Mouse (Mus musculus): ENCODE results near the gene Vsir. TPM values are rescaled to one million over a fixed set of nuclear protein-coding genes. Genes with fewer than 3 reads are reported as not detected.

Vsir gene
- polyA plus RNA-seq, 1 experiment from 2014 or later = 4.9 TPM

DNA sequence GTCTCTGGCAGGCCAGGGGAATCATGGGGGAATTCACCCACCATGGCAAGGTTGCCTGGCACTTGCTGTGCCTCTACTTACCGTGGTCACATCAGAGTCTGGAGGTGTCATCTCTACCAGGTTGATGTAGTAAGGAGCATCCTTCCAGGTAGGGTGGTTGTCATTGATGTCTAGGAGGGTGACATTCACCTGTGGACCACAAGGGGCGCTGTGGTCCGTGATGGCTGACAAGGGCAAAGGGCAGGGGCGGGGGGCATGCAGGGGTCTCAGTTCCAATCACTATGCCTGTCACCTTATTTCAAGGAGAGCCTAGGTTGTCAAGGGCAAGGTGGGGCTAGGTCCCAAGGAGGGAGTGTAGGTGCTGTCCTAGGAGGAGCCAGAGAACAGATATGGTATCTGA is 73.0 kb downstream of the Vsir start:
- H3K4me1 ChIP-seq (ENCODE audit: control insufficient read depth, insufficient read depth, low read length) = no peaks in the 10 kb centered on the region
- no peak overlapping the region for H3K4me3 ChIP-seq (ENCODE audit: low read depth, low read length)
- H3K36me3 ChIP-seq (ENCODE audit: control insufficient read depth, insufficient read depth, low read length) = no peaks in the 10 kb centered on the region
- WGBS = 31% methylated on average over 4 of the region's 4 CpGs
- no peak overlapping the region for H3K9ac ChIP-seq (replicated peaks; ENCODE audit: low read depth, low read length)
- no peak for ATAC-seq (ENCODE audit: insufficient number of reproducible peaks, insufficient read depth, low FRiP score, low read depth)
- no peak overlapping the region for H3K27ac ChIP-seq (ENCODE audit: low read length)
- no peak overlapping the region for H3K4me2 ChIP-seq (replicated peaks; ENCODE audit: low read depth, low read length)
- H3K9me3 ChIP-seq (ENCODE audit: control insufficient read depth, low read depth, low read length) = no peaks in the 10 kb centered on the region
- H3K27me3 ChIP-seq (ENCODE audit: control insufficient read depth, insufficient read depth, low read length) = no peaks in the 10 kb centered on the region

Other genes starting within 250 kb of the Vsir start
- gene Spock2, start 240.6 kb upstream of the Vsir start, polyA plus RNA-seq (2014; fragmentation: Nextera tagmentation; extraction: Ambion mirVana) = 3.8 and 5.7 TPM in 2 replicates
- gene Chst3, start 127.6 kb upstream of the Vsir start, polyA plus RNA-seq (2014; fragmentation: Nextera tagmentation; extraction: Ambion mirVana) = 2.4 and 2.8 TPM in 2 replicates
- gene Psap, start 69.2 kb upstream of the Vsir start, polyA plus RNA-seq (2014; fragmentation: Nextera tagmentation; extraction: Ambion mirVana) = 106 and 108 TPM in 2 replicates
- 0.41 and 1.4 TPM in 2 replicates for gene Gm17455, start 52.9 kb downstream of the Vsir start, polyA plus RNA-seq (2014; fragmentation: Nextera tagmentation; extraction: Ambion mirVana)